Mouse (Mus musculus): Measurements from ENCODE around the gene Tead1. TPM values are rescaled to one million over a fixed set of nuclear protein-coding genes. Genes with fewer than 3 reads are reported as not detected.

The Tead1 gene
- under 1 TPM; 0.52 to 0.75 TPM for polyA plus RNA-seq (2017; shearing (Covaris generic))

DNA sequence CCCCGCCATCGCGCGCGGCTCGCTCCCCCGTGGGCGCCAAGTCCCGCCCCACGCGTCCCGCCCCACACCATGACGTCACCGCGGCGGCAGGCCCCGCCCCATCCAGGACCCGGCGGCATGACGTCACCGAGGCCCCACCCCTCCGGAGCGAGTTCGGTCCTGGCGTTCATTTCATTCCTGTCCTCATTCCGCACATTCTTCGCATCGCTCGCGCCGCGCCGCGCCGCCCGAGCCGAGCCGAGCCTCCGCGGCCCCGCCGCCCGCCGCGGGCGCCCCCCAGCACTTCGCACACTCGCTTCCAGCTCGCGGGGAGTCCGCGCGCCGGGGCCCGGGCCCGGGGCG is at the start of gene Tead1:
TSS of gene Tead1 (plus strand) at position 148 of the 342 bp plus-strand sequence.

DNA sequence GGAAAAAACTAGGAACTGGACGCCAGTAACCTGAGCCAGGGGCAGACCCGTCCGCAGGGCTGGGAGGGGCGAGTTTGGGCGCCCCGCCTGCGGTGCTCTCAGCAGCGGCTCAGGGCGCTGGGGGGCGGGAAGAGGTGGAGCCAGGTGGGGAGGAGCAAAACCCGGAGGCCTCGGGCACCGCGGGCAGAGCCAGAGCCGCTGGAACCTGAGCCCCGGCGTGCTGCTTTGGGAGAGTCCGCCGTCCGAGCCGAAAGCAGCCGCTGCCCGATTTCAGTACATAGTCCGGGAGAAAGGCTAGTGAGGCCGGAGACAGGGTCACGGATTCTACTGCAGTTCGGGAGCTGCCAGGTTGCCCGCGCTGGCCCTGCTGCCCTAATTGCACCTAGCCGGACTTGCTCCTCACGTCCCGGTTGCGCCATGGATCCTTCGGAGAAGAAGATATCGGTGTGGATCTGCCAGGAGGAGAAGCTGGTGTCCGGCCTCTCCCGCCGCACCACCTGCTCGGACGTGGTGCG is 274.7 kb downstream of the Tead1 start, which contains the start of gene Rassf10:
TSS of gene Rassf10 (plus strand) at position 186 of the 515 bp plus-strand sequence.

